8 mouse cellular contexts compared by ENCODE assay signal in the genomic region with DNA sequence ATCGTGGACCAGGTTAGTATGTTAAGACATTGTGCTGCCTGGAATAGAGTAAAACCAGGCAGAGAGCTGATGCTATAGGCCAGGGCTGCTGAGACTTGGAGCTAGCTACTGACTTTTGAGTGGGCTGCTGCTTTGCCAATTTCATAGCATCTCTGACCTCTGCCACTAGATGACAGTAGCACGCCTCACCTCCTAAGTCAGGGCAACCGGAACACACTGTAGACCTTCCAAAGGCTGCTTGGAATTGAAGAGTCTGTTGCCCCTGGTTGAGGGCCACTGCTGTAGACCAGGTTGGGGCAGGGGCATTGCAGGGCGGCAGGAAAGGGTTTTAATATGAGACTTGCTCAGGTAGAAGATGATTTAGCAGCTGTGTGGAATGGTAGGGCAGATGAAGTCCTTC. TPM values are rescaled to one million over a fixed set of nuclear protein-coding genes. Genes with fewer than 3 reads are reported as not detected.
DNase-seq lines count a peak whose midpoint lies in the region; ATAC-seq and TF ChIP-seq lines count a peak whose summit lies in the region.
"Had no signal": no experiment of that assay in that cellular context is flagged by ENCODE, and none has a peak within 500 bp of the region (broad histone marks: within the 10 kb centered on the region; RNA-seq: fewer than 3 reads in every experiment).

No protein-coding gene starts in this region.

- no peaks in the 10 kb centered on the region for H3K27me3 ChIP-seq in kidney, postnatal 0 days (ENCODE audit: insufficient read depth, low read length)
- no peaks in the 10 kb centered on the region for H3K27me3 ChIP-seq in midbrain, embryonic 16.5 days (ENCODE audit: control insufficient read depth, insufficient read depth, low read depth, low read length)

- H3K27ac ChIP-seq in kidney, postnatal 0 days, result no peak overlapping the region
- no peak overlapping the region for H3K27ac ChIP-seq in midbrain, embryonic 16.5 days (ENCODE audit: low read length)
- H3K27ac ChIP-seq: macrophage had no signal

- no peaks in the 10 kb centered on the region for H3K9me3 ChIP-seq in kidney, postnatal 0 days (replicated peaks; ENCODE audit: low read length)
- no peaks in the 10 kb centered on the region for H3K9me3 ChIP-seq in midbrain, embryonic 16.5 days (replicated peaks; ENCODE audit: control insufficient read depth, low read length, poor library complexity, severe bottlenecking)

- no peak overlapping the region for H3K4me3 ChIP-seq in kidney, postnatal 0 days (replicated peaks; ENCODE audit: low read depth, low read length)
- H3K4me3 ChIP-seq in midbrain, embryonic 16.5 days (ENCODE audit: low read depth, low read length), result no peak overlapping the region

- peak; percentile 67 for TF ChIP-seq CTCF in kidney, postnatal 0 days (IDR thresholded peaks at IDR 0.05; ENCODE audit: low read depth)

- H3K4me2 ChIP-seq in kidney, postnatal 0 days (ENCODE audit: low read length), result no peak overlapping the region
- no peak overlapping the region for H3K4me2 ChIP-seq in midbrain, embryonic 16.5 days (ENCODE audit: low read length)

- 79% methylated on average over 4 of the region's 4 CpGs for WGBS in kidney, postnatal 0 days
- WGBS in midbrain, embryonic 16.5 days, result 86% methylated on average over 4 of the region's 4 CpGs

- peaks cover 19% of the 10 kb centered on the region; the same call in 1 of the 2 replicates for H3K36me3 ChIP-seq in kidney, postnatal 0 days (ENCODE audit: insufficient read depth, low read length)
- peaks cover 23% of the 10 kb centered on the region for H3K36me3 ChIP-seq in midbrain, embryonic 16.5 days (ENCODE audit: control insufficient read depth, insufficient read depth, low read length)

- H3K9ac ChIP-seq in kidney, postnatal 0 days (ENCODE audit: low read depth, low read length), result no peak overlapping the region
- no peak overlapping the region for H3K9ac ChIP-seq in midbrain, embryonic 16.5 days (ENCODE audit: low read depth, low read length)

- no peaks in the 10 kb centered on the region for H3K4me1 ChIP-seq in kidney, postnatal 0 days (replicated peaks; ENCODE audit: insufficient read depth, low read length)
- no peaks in the 10 kb centered on the region for H3K4me1 ChIP-seq in midbrain, embryonic 16.5 days (ENCODE audit: control insufficient read depth, insufficient read depth, low read length)

- no peak for ATAC-seq in kidney, postnatal 0 days (replicated peaks; ENCODE audit: low FRiP score, low read depth)
- peak; percentile 56 for ATAC-seq in midbrain, embryonic 16.5 days

- peak; percentile 28 for DNase-seq in kidney, postnatal 0 days (ENCODE audit: low spot score)
- no peak for DNase-seq in kidney, adult 8-10 months
- peak; percentile 51 for DNase-seq in ES-CJ7 (ENCODE audit: low read depth, low spot score)
- peak; percentile 60 for DNase-seq in brain, adult 2 months (ENCODE audit: low read depth, low spot score)
- DNase-seq in ovary, postnatal 10 days (ENCODE audit: low spot score), result no peak
- DNase-seq in spleen, postnatal 36 days (ENCODE audit: low spot score in 2 of 2), result no peak

RNA-seq across cellular contexts. Expression of gene Prep, which starts 47.5 kb away (rescaled TPM):
- 12.8 and 15.6 TPM in 2 replicates for polyA plus RNA-seq in kidney, postnatal 0 days (2015; fragmentation: Nextera tagmentation; extraction: Ambion mirVana)
- 26.1 and 26.3 TPM in 2 replicates for polyA plus RNA-seq in midbrain, embryonic 16.5 days (2015; fragmentation: Nextera tagmentation; extraction: Ambion mirVana)

Comparison
In these comparisons a context has a peak if more than half of its experiments do, and no peak if none do; other contexts are left out.
1. DNase-seq: peak in kidney, postnatal 0 days (single experiment), ES-CJ7 (single experiment) and brain, adult 2 months (single experiment); none in kidney, adult 8-10 months (0 of 2), ovary, postnatal 10 days (single experiment) and spleen, postnatal 36 days (0 of 2).